Mouse (Mus musculus) C2C12 (cell line): ENCODE data around the gene Dnajb13.

Experiments
- CTCF ChIP-seq: IDR thresholded peaks from one replicate; pipeline ENCODE4 v1.5.1; 2011; ENCODE audit not compliant: control insufficient read depth, insufficient read depth, insufficient read length
- MYOG ChIP-seq: IDR thresholded peaks from one replicate; pipeline ENCODE4 v1.6.1; 2011; ENCODE audit not compliant: control insufficient read depth, insufficient read length; ENCODE audit errors: extremely low read depth
- USF1 ChIP-seq: IDR thresholded peaks from one replicate; pipeline ENCODE4 v1.6.1; 2011; ENCODE audit warnings: low read depth, mild to moderate bottlenecking, control low read depth, moderate library complexity

DNA sequence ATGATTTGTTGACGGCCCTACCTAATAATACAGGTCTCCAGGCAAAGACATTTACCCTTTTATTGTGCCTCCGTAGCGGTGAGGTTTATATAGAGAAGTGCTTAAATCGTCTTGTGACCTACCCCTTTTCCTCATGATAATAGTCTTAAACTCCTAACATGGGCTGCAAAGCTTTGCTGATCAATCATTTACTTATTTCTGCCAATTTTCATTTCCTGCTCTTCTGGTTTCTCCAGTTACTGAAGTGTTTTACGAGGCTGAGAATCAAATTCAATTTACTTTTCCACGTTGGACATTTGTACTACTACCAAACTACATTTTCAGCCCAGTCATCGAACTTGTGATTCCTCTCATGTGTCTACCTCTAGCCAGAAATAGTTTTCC is 22.8 kb upstream of the Dnajb13 start:
- TF ChIP-seq CTCF (no peak), USF1 (no peak), MYOG (no peak)
